Mouse (Mus musculus) G1E-ER4 (cell line): Measurements from ENCODE around the gene Esp3. TPM values are rescaled to one million over a fixed set of nuclear protein-coding genes. Genes with fewer than 3 reads are reported as not detected.
"Not testable (repeated sequence)": the region's sequence is repeated elsewhere in the genome, so short reads cannot be mapped to it uniquely, and the experiment has no call there.

Experiments
- GATA1 ChIP-seq: IDR thresholded peaks from one replicate; pipeline ENCODE4 v1.8.0; 2012; ENCODE audit warnings: low read length, inconsistent platforms
- polyA plus RNA-seq: library from polyadenylated mRNA; stranded (reverse); fragments of >175 nt; gene quantifications from 2 replicates; pipeline ENCODE4 v1.2.3, GENCODE M21; 2012

Esp3 gene
- polyA plus RNA-seq = not detected in 2 replicates

DNA sequence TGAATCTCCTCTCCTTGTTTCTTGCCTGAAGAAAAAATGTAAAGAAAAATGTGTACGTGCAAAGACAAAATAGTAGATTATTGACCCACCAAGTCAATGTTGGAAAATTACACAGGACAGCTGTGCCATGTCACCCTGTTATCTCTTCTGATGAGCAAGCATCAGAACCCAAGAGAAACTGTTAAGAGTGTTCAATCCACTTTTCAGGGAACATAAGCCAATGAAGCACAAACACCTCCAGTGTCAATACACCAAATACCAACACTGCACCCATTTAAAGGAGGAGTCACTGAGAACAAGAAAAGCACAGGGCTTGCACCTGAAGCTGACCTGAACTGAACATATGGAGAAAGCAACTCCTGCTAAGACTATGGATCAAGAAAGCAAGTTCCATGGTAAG lies at the start of gene Esp3:
Gene Esp3, plus strand, starts transcription at position 301 of the 400 bp plus-strand sequence.
- not testable (repeated sequence) for TF ChIP-seq GATA1

DNA sequence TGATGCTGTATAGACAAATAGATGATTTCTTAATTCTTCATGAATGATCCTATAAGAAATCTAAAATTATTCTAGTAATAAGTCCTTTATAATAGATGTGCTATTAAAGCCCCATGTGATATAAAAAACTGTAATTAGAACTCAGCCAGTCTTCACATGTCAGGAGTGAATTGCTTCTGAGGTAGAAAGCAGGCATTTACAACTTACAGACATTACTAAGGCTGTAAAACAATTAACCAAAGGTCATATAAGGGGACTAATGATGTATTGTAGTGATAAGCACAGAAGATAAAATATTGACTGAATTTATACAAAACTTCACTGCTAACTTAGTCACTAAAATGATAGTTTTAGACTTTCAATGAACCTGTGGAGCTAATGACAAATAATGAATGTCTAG lies 40.6 kb upstream of the Esp3 start:
- TF ChIP-seq GATA1 = no peak

DNA sequence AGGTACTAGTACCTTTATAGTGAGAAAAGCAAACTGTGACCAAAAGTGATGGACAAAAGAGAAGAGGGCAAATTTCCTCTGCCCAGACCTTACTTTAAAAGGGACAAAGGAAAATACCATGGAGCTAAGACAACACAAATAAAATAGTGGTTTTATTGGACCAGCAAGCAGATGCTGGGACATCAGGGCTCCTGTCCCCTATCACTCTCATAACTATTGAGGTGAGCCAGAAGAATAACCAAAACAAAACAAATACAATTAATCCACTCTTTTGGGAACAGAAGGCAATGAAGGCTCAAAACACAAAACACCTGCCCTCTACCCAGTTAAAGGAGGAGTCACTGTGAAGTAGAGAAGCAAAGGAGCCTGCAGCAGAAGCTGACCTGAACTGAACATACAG lies 33.6 kb upstream of the Esp3 start, which contains the start of gene Esp4:
Gene Esp4, plus strand, starts transcription at position 301 of the 400 bp plus-strand sequence.
- TF ChIP-seq GATA1 = no peak

Other genes starting within 250 kb of the Esp3 start
- not detected in 2 replicates for gene Esp8, start 112.1 kb upstream of the Esp3 start, polyA plus RNA-seq
- not detected in 2 replicates for gene Esp6, start 70.6 kb upstream of the Esp3 start, polyA plus RNA-seq
- not detected in 2 replicates for gene Esp4, start 33.5 kb upstream of the Esp3 start, polyA plus RNA-seq
- not detected in 2 replicates for gene Esp1, start 95.0 kb downstream of the Esp3 start, polyA plus RNA-seq
- 0.03 TPM in 1 of 2 replicates, not detected in the other for gene Crisp2, start 174.9 kb downstream of the Esp3 start, polyA plus RNA-seq
- gene Rhag, start 179.1 kb downstream of the Esp3 start, polyA plus RNA-seq = 10.4 and 11.8 TPM in 2 replicates
- gene 9130008F23Rik, start 248.5 kb downstream of the Esp3 start, polyA plus RNA-seq = 0.08 TPM in 1 of 2 replicates, not detected in the other